ENCODE assay signal across 9 mouse cellular contexts in genomic region chr7:140078711-140079110, GRCm38 (mm10). TPM values are rescaled to one million over a fixed set of nuclear protein-coding genes. Genes with fewer than 3 reads are reported as not detected.
DNase-seq lines count a peak whose midpoint lies in the region; ATAC-seq and TF ChIP-seq lines count a peak whose summit lies in the region.
"Had no signal": no experiment of that assay in that cellular context is flagged by ENCODE, and none has a peak within 500 bp of the region (broad histone marks: within the 10 kb centered on the region; RNA-seq: fewer than 3 reads in every experiment).

No protein-coding gene starts in this region.

- H3K36me3 ChIP-seq in liver, embryonic 12.5 days = no peaks in the 10 kb centered on the region
- 0 out of 2 replicates have a peak, but pooled peaks cover 3% of the 10 kb centered on the region for H3K36me3 ChIP-seq in hindbrain, embryonic 14.5 days (replicated peaks; ENCODE audit: control insufficient read depth, insufficient read depth)
- H3K36me3 ChIP-seq in liver, embryonic 14.5 days (replicated peaks; ENCODE audit: control insufficient read depth, insufficient read depth, low read depth) = no peaks in the 10 kb centered on the region

- 3% methylated on average over 5 of the region's 5 CpGs for WGBS in liver, embryonic 12.5 days (ENCODE audit: insufficient replicate concordance)
- 4% methylated on average over 5 of the region's 5 CpGs for WGBS in hindbrain, embryonic 14.5 days
- 6% methylated on average over 5 of the region's 5 CpGs for WGBS in liver, embryonic 14.5 days (ENCODE audit: insufficient replicate concordance)

- no peak for ATAC-seq in liver, embryonic 12.5 days
- ATAC-seq in Patski = no peak
- ATAC-seq in hindbrain, embryonic 14.5 days (ENCODE audit: low FRiP score) = no peak
- ATAC-seq in liver, embryonic 14.5 days (ENCODE audit: insufficient read depth) = no peak
- ATAC-seq in neutrophil, adult 5-6 weeks (ENCODE audit: extremely low read depth, insufficient number of reproducible peaks, low FRiP score, poor library complexity, severe bottlenecking) = peak; percentile 70
- no peak for ATAC-seq in erythroblast, adult 5-6 weeks (replicated peaks; ENCODE audit: low FRiP score, poor library complexity, severe bottlenecking)

- CTCF ChIA-PET in Patski (lab: Charles Lee) = no interaction called here

- peak; percentile 68 for DNase-seq in liver
- DNase-seq in Patski (ENCODE audit: low read depth, low spot score) = no peak
- peak; percentile 87 to 88 for DNase-seq in cerebellum, postnatal 14 days
- DNase-seq in hindbrain, embryonic 14.5 days (ENCODE audit: low spot score) = peak; percentile 90
- peak; percentile 35 to 48 (median 46) for DNase-seq in liver, embryonic 14.5 days (ENCODE audit: low read depth in 3 of 3, low spot score in 3 of 3)

- H3K27ac ChIP-seq in liver, embryonic 12.5 days = no peak overlapping the region
- no peak overlapping the region for H3K27ac ChIP-seq in hindbrain, embryonic 14.5 days
- H3K27ac ChIP-seq in liver, embryonic 14.5 days = no peak overlapping the region

- POLR2A ChIA-PET in Patski (lab: Charles Lee) = no interaction called here

- H3K27me3 ChIP-seq in liver, embryonic 12.5 days (replicated peaks) = peaks cover 44% of the 10 kb centered on the region
- H3K27me3 ChIP-seq in Patski = peaks cover 5% of the 10 kb centered on the region
- no peaks in the 10 kb centered on the region for H3K27me3 ChIP-seq in hindbrain, embryonic 14.5 days (ENCODE audit: control insufficient read depth, insufficient read depth, low read length)
- H3K27me3 ChIP-seq in liver, embryonic 14.5 days (ENCODE audit: control insufficient read depth, insufficient read depth, low read length) = peaks cover 33% of the 10 kb centered on the region

- no peak overlapping the region for H3K4me3 ChIP-seq in liver, embryonic 12.5 days
- no peak overlapping the region for H3K4me3 ChIP-seq in hindbrain, embryonic 14.5 days (replicated peaks; ENCODE audit: low read length)
- no peak overlapping the region for H3K4me3 ChIP-seq in liver, embryonic 14.5 days (ENCODE audit: insufficient read depth in 1 of 2, low read depth in 2 of 2, low read length in 2 of 2)

- in situ Hi-C loops in Patski (cut with MboI; ENCODE audit: low pct_unique_long_range_greater_than_20kb) = no loop called here

- TF ChIP-seq EP300 in liver, embryonic 14.5 days (IDR thresholded peaks at IDR 0.05; ENCODE audit: low read depth) = no peak

- no peaks in the 10 kb centered on the region for H3K9me3 ChIP-seq in liver, embryonic 12.5 days (replicated peaks)
- no peaks in the 10 kb centered on the region for H3K9me3 ChIP-seq in hindbrain, embryonic 14.5 days (ENCODE audit: control insufficient read depth, low read length)
- no peaks in the 10 kb centered on the region for H3K9me3 ChIP-seq in liver, embryonic 14.5 days (ENCODE audit: control insufficient read depth, low read length)

- H3K9ac ChIP-seq in liver, embryonic 12.5 days = no peak overlapping the region
- H3K9ac ChIP-seq in hindbrain, embryonic 14.5 days = no peak overlapping the region
- no peak overlapping the region for H3K9ac ChIP-seq in liver, embryonic 14.5 days (replicated peaks)

- H3K4me2 ChIP-seq in liver, embryonic 12.5 days = no peak overlapping the region
- no peak overlapping the region for H3K4me2 ChIP-seq in hindbrain, embryonic 14.5 days (replicated peaks)
- H3K4me2 ChIP-seq in liver, embryonic 14.5 days (ENCODE audit: low read depth) = no peak overlapping the region

- H3K4me1 ChIP-seq in liver, embryonic 12.5 days = 0 out of 2 replicates have a peak, but pooled peaks cover 4% of the 10 kb centered on the region
- H3K4me1 ChIP-seq in hindbrain, embryonic 14.5 days (replicated peaks; ENCODE audit: control insufficient read depth, insufficient read depth, low read length) = peaks cover 16% of the 10 kb centered on the region
- no peaks in the 10 kb centered on the region for H3K4me1 ChIP-seq in liver, embryonic 14.5 days (replicated peaks; ENCODE audit: control insufficient read depth in 2 of 2, insufficient read depth in 2 of 2, low read length in 1 of 2)

- peak; percentile 90 for TF ChIP-seq CTCF in Patski (IDR thresholded peaks at IDR 0.05)
- TF ChIP-seq CTCF in liver, embryonic 14.5 days (IDR thresholded peaks at IDR 0.05; ENCODE audit: low read depth) = peak; percentile 76

RNA-seq across cellular contexts. Expression of gene Caly, which starts 3.6 kb away (rescaled TPM):
- 0.33 and 0.38 TPM in 2 replicates for polyA plus RNA-seq in liver, embryonic 12.5 days (2016; fragmentation: Nextera tagmentation; extraction: Ambion mirVana)
- not detected for polyA plus RNA-seq in Patski (2021)
- polyA plus RNA-seq in hindbrain, embryonic 14.5 days (2014; fragmentation: Nextera tagmentation; extraction: Ambion mirVana) = 257 and 303 TPM in 2 replicates
- 0.19 TPM in 1 of 2 replicates, not detected in the other for polyA plus RNA-seq in liver, embryonic 14.5 days (2012; rRNA removed)
- not detected in 2 replicates for polyA plus RNA-seq in liver, embryonic 14.5 days (2014; fragmentation: Nextera tagmentation; extraction: Ambion mirVana)
- not detected in 2 replicates for total RNA-seq in neutrophil, adult 5-6 weeks (2017)
- total RNA-seq in erythroblast, adult 5-6 weeks (2015; ENCODE audit: low replicate concordance) = not detected in 2 replicates
- total RNA-seq in erythroblast, adult 5-6 weeks (2017; ENCODE audit: low replicate concordance) = not detected in 2 replicates
- total RNA-seq: gastrocnemius, postnatal 4 days had no signal

RNA-seq across cellular contexts. Expression of gene Prap1, which starts 14.5 kb away (rescaled TPM):
- not detected in 2 replicates for polyA plus RNA-seq in liver, embryonic 12.5 days (2016; fragmentation: Nextera tagmentation; extraction: Ambion mirVana)
- not detected for polyA plus RNA-seq in Patski (2021)
- not detected in 2 replicates for polyA plus RNA-seq in hindbrain, embryonic 14.5 days (2014; fragmentation: Nextera tagmentation; extraction: Ambion mirVana)
- polyA plus RNA-seq in liver, embryonic 14.5 days (2012; rRNA removed) = 0.87 TPM in 1 of 2 replicates, not detected in the other
- polyA plus RNA-seq in liver, embryonic 14.5 days (2014; fragmentation: Nextera tagmentation; extraction: Ambion mirVana) = not detected in 2 replicates
- not detected in 2 replicates for total RNA-seq in neutrophil, adult 5-6 weeks (2017)
- not detected in 2 replicates for total RNA-seq in erythroblast, adult 5-6 weeks (2015; ENCODE audit: low replicate concordance)
- total RNA-seq in erythroblast, adult 5-6 weeks (2017; ENCODE audit: low replicate concordance) = not detected in 2 replicates
- total RNA-seq: gastrocnemius, postnatal 4 days had no signal

RNA-seq across cellular contexts. Expression of gene Fuom, which starts 23.5 kb away (rescaled TPM):
- polyA plus RNA-seq in liver, embryonic 12.5 days (2016; fragmentation: Nextera tagmentation; extraction: Ambion mirVana) = 7.4 and 7.6 TPM in 2 replicates
- 50.1 TPM for polyA plus RNA-seq in Patski (2021)
- 40.0 and 42.0 TPM in 2 replicates for polyA plus RNA-seq in hindbrain, embryonic 14.5 days (2014; fragmentation: Nextera tagmentation; extraction: Ambion mirVana)
- 6.3 and 6.7 TPM in 2 replicates for polyA plus RNA-seq in liver, embryonic 14.5 days (2012; rRNA removed)
- polyA plus RNA-seq in liver, embryonic 14.5 days (2014; fragmentation: Nextera tagmentation; extraction: Ambion mirVana) = 7.7 and 9.2 TPM in 2 replicates
- 1.9 TPM in 1 of 2 replicates, not detected in the other for total RNA-seq in neutrophil, adult 5-6 weeks (2017)
- 6.1 TPM in 1 of 2 replicates, not detected in the other for total RNA-seq in erythroblast, adult 5-6 weeks (2015; ENCODE audit: low replicate concordance)
- total RNA-seq in erythroblast, adult 5-6 weeks (2017; ENCODE audit: low replicate concordance) = 2.1 TPM in 1 of 2 replicates, not detected in the other

RNA-seq across cellular contexts. Expression of gene Msx3, which starts 29.8 kb away (rescaled TPM):
- polyA plus RNA-seq in liver, embryonic 12.5 days (2016; fragmentation: Nextera tagmentation; extraction: Ambion mirVana) = not detected in 2 replicates
- not detected for polyA plus RNA-seq in Patski (2021)
- 8.1 and 9.0 TPM in 2 replicates for polyA plus RNA-seq in hindbrain, embryonic 14.5 days (2014; fragmentation: Nextera tagmentation; extraction: Ambion mirVana)
- polyA plus RNA-seq in liver, embryonic 14.5 days (2012; rRNA removed) = not detected in 2 replicates
- not detected in 2 replicates for polyA plus RNA-seq in liver, embryonic 14.5 days (2014; fragmentation: Nextera tagmentation; extraction: Ambion mirVana)
- not detected in 2 replicates for total RNA-seq in neutrophil, adult 5-6 weeks (2017)
- total RNA-seq in erythroblast, adult 5-6 weeks (2015; ENCODE audit: low replicate concordance) = not detected in 2 replicates
- not detected in 2 replicates for total RNA-seq in erythroblast, adult 5-6 weeks (2017; ENCODE audit: low replicate concordance)
- total RNA-seq: gastrocnemius, postnatal 4 days had no signal

RNA-seq across cellular contexts. Expression of gene Paox, which starts 36.9 kb away (rescaled TPM):
- polyA plus RNA-seq in liver, embryonic 12.5 days (2016; fragmentation: Nextera tagmentation; extraction: Ambion mirVana) = 11.0 and 11.5 TPM in 2 replicates
- polyA plus RNA-seq in Patski (2021) = 9.8 TPM
- 9.2 and 10.7 TPM in 2 replicates for polyA plus RNA-seq in hindbrain, embryonic 14.5 days (2014; fragmentation: Nextera tagmentation; extraction: Ambion mirVana)
- polyA plus RNA-seq in liver, embryonic 14.5 days (2012; rRNA removed) = 4.2 and 5.4 TPM in 2 replicates
- 10.4 and 10.5 TPM in 2 replicates for polyA plus RNA-seq in liver, embryonic 14.5 days (2014; fragmentation: Nextera tagmentation; extraction: Ambion mirVana)
- total RNA-seq in neutrophil, adult 5-6 weeks (2017) = 2.2 and 4.9 TPM in 2 replicates
- total RNA-seq in erythroblast, adult 5-6 weeks (2015; ENCODE audit: low replicate concordance) = 0.84 and 3.3 TPM in 2 replicates
- total RNA-seq in erythroblast, adult 5-6 weeks (2017; ENCODE audit: low replicate concordance) = 1.2 and 7.9 TPM in 2 replicates

Comparison
In these comparisons a context has a peak if more than half of its experiments do, and no peak if none do; other contexts are left out.
1. RNA of gene Caly, which starts 3.6 kb away (polyA plus RNA-seq): 257 to 303 TPM in hindbrain, embryonic 14.5 days; 0.33 to 0.38 TPM in liver, embryonic 12.5 days, 0.19 TPM in liver, embryonic 14.5 days and not detected in Patski (single experiment); every median in the first group is over 100 times any median in the second.